Mouse (Mus musculus): ENCODE data around the gene Ackr3. TPM values are rescaled to one million over a fixed set of nuclear protein-coding genes. Genes with fewer than 3 reads are reported as not detected.

Gene Ackr3
- polyA plus RNA-seq, 1 experiment, result 13.1 TPM

DNA sequence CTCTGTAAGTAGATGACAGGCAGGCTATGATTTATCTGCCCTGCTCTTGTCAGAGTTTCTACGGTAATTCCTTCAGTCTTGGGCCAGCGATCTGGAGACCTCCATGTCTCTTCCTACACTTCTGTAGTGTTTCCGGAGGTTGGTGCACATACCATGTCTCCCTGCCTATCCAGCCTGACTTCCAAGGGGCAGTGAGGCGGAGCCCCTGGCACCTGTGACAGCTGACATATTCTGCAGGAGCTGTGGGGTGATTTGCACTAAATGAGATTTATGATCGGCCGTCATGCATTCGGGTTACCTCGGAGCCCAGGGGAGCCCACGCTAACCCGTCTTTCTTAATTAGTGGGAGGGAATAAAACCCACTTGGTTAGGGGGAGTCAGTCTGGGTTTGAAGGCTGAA, 49.7 kb downstream of the Ackr3 start:
- H3K36me3 ChIP-seq (ENCODE audit: control insufficient read depth, insufficient read depth, low read length), result no peaks in the 10 kb centered on the region
- TF ChIP-seq CTCF (IDR thresholded peaks at IDR 0.05; ENCODE audit: control insufficient read depth, insufficient read depth, insufficient replicate concordance, low read depth, low read length) (no peak), POLR2A (IDR thresholded peaks at IDR 0.05; ENCODE audit: control insufficient read depth, low read depth, low read length) (no peak)
- peaks cover 10% of the 10 kb centered on the region for H3K4me1 ChIP-seq (ENCODE audit: control insufficient read depth, insufficient read depth, low read length)
- H3K4me3 ChIP-seq (ENCODE audit: control insufficient read depth, low read depth, low read length), result no peak overlapping the region
- no peak overlapping the region for H3K27ac ChIP-seq (ENCODE audit: control insufficient read depth, insufficient read depth, low read depth, low read length)
- H3K27me3 ChIP-seq (ENCODE audit: control insufficient read depth, insufficient read depth, low read length), result no peaks in the 10 kb centered on the region

DNA sequence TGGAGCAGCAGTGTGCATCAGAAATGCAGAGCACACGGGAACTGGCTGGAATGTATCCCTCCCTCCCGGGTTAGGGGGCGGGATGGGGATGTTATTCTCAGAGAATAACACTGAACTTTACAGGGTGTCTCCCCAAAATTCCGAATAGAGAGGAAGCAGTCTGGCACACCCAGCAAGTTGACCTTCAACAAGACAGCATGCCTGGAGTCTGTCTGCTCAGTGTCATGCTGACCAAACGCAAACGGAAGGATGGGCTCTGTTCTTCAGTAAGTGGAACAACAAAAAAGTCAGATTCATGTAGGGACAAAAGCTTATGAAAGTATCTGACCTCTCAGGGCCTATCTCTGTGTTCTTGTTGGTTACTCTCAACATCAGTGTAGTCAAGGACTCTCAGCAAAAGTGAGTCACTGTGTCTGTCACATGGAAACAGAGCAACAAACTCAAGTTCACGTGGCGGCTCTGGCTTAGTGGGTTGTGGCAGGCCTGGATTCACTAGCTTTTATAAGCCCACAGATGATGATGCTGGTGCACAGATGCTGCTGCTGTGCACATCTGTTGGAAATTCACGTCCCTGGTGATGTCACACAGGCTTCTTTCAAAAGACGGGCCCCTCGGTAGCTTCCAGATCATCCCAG, 54.6 kb downstream of the Ackr3 start:
- H3K4me1 ChIP-seq (ENCODE audit: control insufficient read depth, insufficient read depth, low read length), result peaks cover 5% of the 10 kb centered on the region
- H3K4me3 ChIP-seq (ENCODE audit: control insufficient read depth, low read depth, low read length), result no peak overlapping the region
- H3K27me3 ChIP-seq (ENCODE audit: control insufficient read depth, insufficient read depth, low read length), result no peaks in the 10 kb centered on the region
- H3K36me3 ChIP-seq (ENCODE audit: control insufficient read depth, insufficient read depth, low read length), result no peaks in the 10 kb centered on the region
- H3K27ac ChIP-seq (ENCODE audit: control insufficient read depth, insufficient read depth, low read depth, low read length), result no peak overlapping the region; the same call in 1 of the 2 replicates
- TF ChIP-seq CTCF (IDR thresholded peaks at IDR 0.05; ENCODE audit: control insufficient read depth, insufficient read depth, insufficient replicate concordance, low read depth, low read length) (no peak), POLR2A (IDR thresholded peaks at IDR 0.05; ENCODE audit: control insufficient read depth, low read depth, low read length) (no peak)

DNA sequence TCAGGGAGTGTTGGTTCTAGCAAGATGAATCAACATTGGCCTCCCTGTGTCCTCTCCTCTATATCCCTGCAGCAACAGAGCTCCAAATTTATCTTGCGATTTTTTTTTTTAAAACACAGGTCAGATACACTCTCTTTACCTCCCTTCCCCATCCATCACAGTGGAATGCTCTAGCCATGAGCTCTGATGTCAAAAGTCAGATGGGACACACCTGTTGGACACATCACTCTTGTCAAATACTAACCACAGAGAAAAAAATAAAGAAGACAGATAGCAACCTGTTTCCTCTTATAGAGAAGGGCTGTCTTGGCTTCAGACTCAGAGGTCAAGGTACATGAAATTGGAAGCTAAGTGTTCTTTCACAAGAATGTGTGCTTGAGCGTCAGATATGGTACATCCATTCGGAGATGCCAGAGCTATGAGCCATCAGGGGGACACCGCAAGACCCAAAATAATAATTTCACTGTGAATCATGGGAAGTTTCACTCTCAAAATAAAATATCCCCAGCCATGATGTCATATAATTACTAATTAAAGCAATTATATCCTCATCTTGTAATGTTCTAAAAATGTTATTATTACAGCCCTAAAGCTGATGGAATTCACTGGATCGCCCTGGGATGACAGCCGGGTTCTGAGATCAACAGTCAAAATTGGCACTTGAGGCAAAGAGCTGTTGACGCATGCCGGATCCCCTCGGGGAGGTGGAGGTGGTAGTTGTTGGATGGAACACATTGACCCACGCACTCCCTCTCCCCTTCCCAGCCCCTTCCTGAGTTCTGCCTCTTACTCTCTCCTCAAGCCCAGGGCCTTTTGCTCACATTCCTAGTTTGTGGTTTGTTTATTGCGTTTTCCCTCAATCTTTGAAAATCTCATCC, 57.2 kb downstream of the Ackr3 start:
- no peaks in the 10 kb centered on the region for H3K27me3 ChIP-seq (ENCODE audit: control insufficient read depth, insufficient read depth, low read length)
- peaks cover 5% of the 10 kb centered on the region for H3K4me1 ChIP-seq (ENCODE audit: control insufficient read depth, insufficient read depth, low read length)
- no peak overlapping the region for H3K27ac ChIP-seq (ENCODE audit: control insufficient read depth, insufficient read depth, low read depth, low read length)
- H3K36me3 ChIP-seq (ENCODE audit: control insufficient read depth, insufficient read depth, low read length), result no peaks in the 10 kb centered on the region
- TF ChIP-seq POLR2A (IDR thresholded peaks at IDR 0.05; ENCODE audit: control insufficient read depth, low read depth, low read length) (no peak), CTCF (IDR thresholded peaks at IDR 0.05; ENCODE audit: control insufficient read depth, insufficient read depth, insufficient replicate concordance, low read depth, low read length) (no peak)
- no peak overlapping the region for H3K4me3 ChIP-seq (ENCODE audit: control insufficient read depth, low read depth, low read length)

GRCm38 (mm10) chr1:90262380-90262779, 58.6 kb downstream of the Ackr3 start:
- Histone ChIP-seq H3K4me3 (ENCODE audit: control insufficient read depth, low read depth, low read length) (no peak overlapping the region), H3K36me3 (ENCODE audit: control insufficient read depth, insufficient read depth, low read length) (no peaks in the 10 kb centered on the region), H3K27ac (ENCODE audit: control insufficient read depth, insufficient read depth, low read depth, low read length) (no peak overlapping the region), H3K4me1 (ENCODE audit: control insufficient read depth, insufficient read depth, low read length) (peaks cover 5% of the 10 kb centered on the region), H3K27me3 (ENCODE audit: control insufficient read depth, insufficient read depth, low read length) (no peaks in the 10 kb centered on the region)
- no peak for TF ChIP-seq CTCF (IDR thresholded peaks at IDR 0.05; ENCODE audit: control insufficient read depth, insufficient read depth, insufficient replicate concordance, low read depth, low read length)
- TF ChIP-seq POLR2A (IDR thresholded peaks at IDR 0.05; ENCODE audit: control insufficient read depth, low read depth, low read length), result no peak

Other genes starting within 250 kb of the Ackr3 start
- 0.22 and 0.61 TPM in 2 replicates for gene Asb18, start 189.3 kb upstream of the Ackr3 start, polyA plus RNA-seq (2012; rRNA removed)
- 16.8 and 19.1 TPM in 2 replicates for gene Iqca, start 50.6 kb upstream of the Ackr3 start, polyA plus RNA-seq (2012; rRNA removed)